Mouse (Mus musculus) kidney, adult 2 months (tissue): ENCODE data around the gene AF067063. TPM values are rescaled to one million over a fixed set of nuclear protein-coding genes. Genes with fewer than 3 reads are reported as not detected.
A peak's percentile ranks its signal among the peaks of the same experiment; 100 is the strongest.

Experiments
- DNase-seq: peaks from one replicate; pipeline ENCODE4 v3.0.0; 2021
- H3K27ac ChIP-seq: fragments of 200-500 bp; 2 replicates; pipeline ENCODE4 v1.5.1; 2012; ENCODE audit warnings: low read depth, low read length, control low read depth, inconsistent platforms; ENCODE audit not compliant: insufficient read depth
- H3K27me3 ChIP-seq: fragments of 200-500 bp; replicated peaks from 2 replicates; pipeline ENCODE4 v1.6.1; 2012; ENCODE audit warnings: mild to moderate bottlenecking, moderate library complexity, low read length, inconsistent platforms; ENCODE audit not compliant: control insufficient read depth, insufficient read depth
- H3K36me3 ChIP-seq: fragments of 200-500 bp; 2 replicates; pipeline ENCODE4 v1.6.1; 2012; ENCODE audit warnings: mild to moderate bottlenecking, moderate library complexity, low read length, inconsistent platforms; ENCODE audit not compliant: control insufficient read depth, insufficient read depth
- H3K4me1 ChIP-seq: fragments of 200-500 bp; 2 replicates; pipeline ENCODE4 v1.6.1; 2011; ENCODE audit warnings: low read length; ENCODE audit not compliant: control insufficient read depth, insufficient read depth
- H3K4me3 ChIP-seq: fragments of 200-500 bp; 2 replicates; pipeline ENCODE4 v1.5.1; 2011; ENCODE audit warnings: mild to moderate bottlenecking, low read depth, low read length, control low read depth; ENCODE audit not compliant: insufficient read depth
- CTCF ChIP-seq: fragments of 200-500 bp; conservative IDR thresholded peaks from 2 replicates; pipeline ENCODE4 v1.5.1; 2011; ENCODE audit warnings: low read depth, mild to moderate bottlenecking, control low read depth, low read length, moderate library complexity, mixed read lengths; ENCODE audit not compliant: insufficient read depth, insufficient read length
- POLR2A ChIP-seq: fragments of 200-500 bp; IDR thresholded peaks from one replicate; pipeline ENCODE4 v1.6.1; 2011; ENCODE audit warnings: low read depth, low read length, control low read depth
- WGBS: fragments of 180-500 bp; shearing (Covaris S2); methylation state at CpG from one replicate; pipeline ENCODE4 v1.1.7; 2018; 5-methylcytosine and 5-hydroxymethylcytosine counted together
- polyA plus RNA-seq: library from polyadenylated mRNA; depleted of rRNA; stranded (reverse); fragments of >200 nt; gene quantifications from 2 replicates; pipeline ENCODE4 v1.2.3, GENCODE M21; 2012; rRNA removed

Gene AF067063
- polyA plus RNA-seq, 1 experiment: not detected

DNA sequence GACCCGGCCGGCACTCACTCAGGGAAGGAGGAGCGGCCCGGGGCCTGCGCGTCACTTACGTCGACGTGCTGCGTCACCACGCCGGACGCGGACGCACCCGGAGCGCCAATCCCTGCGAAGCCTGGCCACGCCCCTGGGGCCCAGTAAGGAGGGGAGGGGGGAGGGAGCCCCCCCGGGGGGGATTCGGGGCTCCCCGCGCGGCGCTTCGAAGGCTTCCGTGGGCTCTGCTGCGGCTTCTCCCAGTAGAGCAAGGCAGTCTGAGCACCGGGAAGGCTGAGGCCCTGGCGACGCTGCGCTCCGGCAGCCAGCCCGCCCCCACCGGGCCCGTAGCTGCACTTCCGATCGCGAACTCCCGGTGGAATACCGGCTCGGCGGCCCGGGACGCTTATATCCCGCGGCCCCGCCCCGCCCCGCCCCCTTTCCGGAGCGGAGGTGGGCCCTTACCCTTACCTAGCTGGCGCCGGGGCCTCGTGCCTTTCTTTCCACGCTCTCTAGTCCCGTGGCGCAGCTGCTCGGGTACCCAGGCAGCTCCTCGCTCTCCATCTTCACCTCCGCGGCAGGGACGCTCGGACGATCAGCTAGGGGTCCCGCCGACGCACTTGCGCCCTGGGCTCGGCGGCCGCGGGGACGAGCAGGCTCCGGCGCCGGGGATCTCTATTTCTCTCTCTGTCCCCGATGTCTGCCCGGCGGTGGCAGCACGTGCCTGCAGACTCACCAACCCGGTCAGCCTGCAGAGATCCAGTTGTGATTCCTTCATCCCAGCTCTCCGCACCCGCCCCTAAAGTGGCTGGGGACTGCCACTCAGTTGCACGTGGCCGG is 39.0 kb downstream of the AF067063 start, which contains the start of gene Zfp131:
Zfp131 (minus strand) TSS at position 129 of the 819 bp plus-strand sequence.
- Histone ChIP-seq H3K27me3 (no peaks in the 10 kb centered on the region), H3K4me3 (peak within 1 kb of the TSS; percentile 95), H3K36me3 (no peaks in the 10 kb centered on the region), H3K4me1 (peaks cover 4% of the 10 kb centered on the region; the same call in 1 of the 2 replicates), H3K27ac (peak within 1 kb of the TSS; percentile 98)
- under 1% methylated on average over 84 of the region's 86 CpGs for WGBS
- no peak for TF ChIP-seq CTCF
- TF ChIP-seq POLR2A: peak; percentile 29
- peak; percentile 97 for DNase-seq

DNA sequence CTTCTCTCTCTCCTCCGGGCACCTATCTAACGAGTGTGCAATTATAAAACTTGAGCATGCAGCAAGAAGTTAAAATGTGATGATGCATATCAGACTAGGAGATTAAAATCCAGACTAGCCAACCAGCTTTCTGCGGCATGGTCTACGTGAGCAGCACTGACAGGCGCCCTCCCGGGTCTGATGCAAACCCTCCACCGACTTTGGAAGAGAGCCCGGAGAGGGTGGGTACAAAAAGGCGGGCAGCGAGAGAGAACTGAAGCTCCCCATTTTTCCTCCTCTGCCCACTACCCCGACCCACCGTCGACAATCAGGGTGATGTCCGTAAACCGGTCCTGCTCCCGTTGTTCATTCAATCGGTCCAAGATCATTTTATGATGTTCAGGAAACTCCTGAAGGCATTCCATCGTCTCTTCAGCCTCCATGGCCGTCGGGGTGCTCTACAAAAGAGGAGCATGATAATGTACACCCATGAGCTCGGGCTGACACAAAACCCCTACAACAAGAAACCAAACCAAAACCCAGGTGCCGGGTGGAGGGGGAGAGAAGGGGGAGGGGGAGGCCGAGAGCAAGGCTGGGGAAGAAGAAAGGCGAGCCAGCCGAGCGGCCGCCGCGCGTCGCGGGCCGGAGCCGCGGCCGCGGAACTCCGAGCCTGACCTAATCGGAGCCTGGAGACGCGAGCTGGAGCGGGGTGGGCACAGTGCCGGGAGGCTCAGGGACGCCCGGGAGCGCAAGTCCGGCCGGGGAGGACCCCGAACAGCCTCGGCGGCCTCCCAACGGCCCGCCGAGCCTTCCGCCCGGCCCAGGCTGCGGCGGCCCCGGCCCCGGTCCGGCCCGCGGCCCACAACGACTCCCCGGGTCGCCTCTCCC is 39.9 kb downstream of the AF067063 start:
- peak overlapping the region; percentile 86 for H3K27ac ChIP-seq
- DNase-seq: peak; percentile 53
- WGBS: under 1% methylated on average over 60 of the region's 66 CpGs
- H3K27me3 ChIP-seq: no peaks in the 10 kb centered on the region
- no peaks in the 10 kb centered on the region for H3K36me3 ChIP-seq
- peaks cover 4% of the 10 kb centered on the region; the same call in 1 of the 2 replicates for H3K4me1 ChIP-seq
- no peak for TF ChIP-seq POLR2A
- TF ChIP-seq CTCF: no peak
- peak overlapping the region; percentile 93 for H3K4me3 ChIP-seq

DNA sequence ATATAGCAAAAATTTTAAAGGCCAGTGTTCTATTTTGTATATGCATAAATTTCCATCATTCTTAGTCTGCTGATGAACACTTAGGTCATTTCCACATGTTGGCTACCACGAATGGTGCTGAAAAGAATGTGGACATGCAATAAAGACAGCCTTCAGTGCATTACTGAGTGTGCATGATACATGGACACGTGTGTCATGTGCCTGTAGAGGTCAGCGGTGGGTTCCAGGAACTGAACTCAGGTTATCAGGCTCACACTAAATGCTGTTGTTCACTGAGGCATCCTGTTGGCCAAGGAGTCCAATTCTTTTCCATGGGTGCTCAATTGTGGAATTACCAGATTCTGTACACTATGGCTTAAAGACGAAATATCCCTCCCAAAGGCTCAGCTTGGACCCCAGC is 46.4 kb downstream of the AF067063 start:
- WGBS: 76% methylated on average over 4 of the region's 4 CpGs
- Histone ChIP-seq H3K27me3 (no peaks in the 10 kb centered on the region), H3K36me3 (peaks cover 2% of the 10 kb centered on the region), H3K27ac (no peak overlapping the region), H3K4me3 (no peak overlapping the region), H3K4me1 (no peaks in the 10 kb centered on the region)
- no peak for TF ChIP-seq POLR2A
- no peak for TF ChIP-seq CTCF
- DNase-seq: no peak

Other genes with a start within 250 kb of the AF067063 start
- gene Ccl28, start 206.4 kb downstream of the AF067063 start, polyA plus RNA-seq: 2.3 and 3.2 TPM in 2 replicates
- gene Hmgcs1, start 139.8 kb downstream of the AF067063 start, polyA plus RNA-seq: 67.5 and 86.3 TPM in 2 replicates
- 0.88 and 1.0 TPM in 2 replicates for gene Nim1k, start 74.3 kb downstream of the AF067063 start, polyA plus RNA-seq
- gene Zfp131, start 39.3 kb downstream of the AF067063 start, polyA plus RNA-seq: 4.7 and 5.5 TPM in 2 replicates
- gene D13Ertd608e, start 5.8 kb upstream of the AF067063 start, polyA plus RNA-seq: not detected in 2 replicates
- gene Tcstv1, start 64.6 kb upstream of the AF067063 start, polyA plus RNA-seq: not detected in 2 replicates
- not detected in 2 replicates for gene Gm21761, start 99.1 kb upstream of the AF067063 start, polyA plus RNA-seq
- not detected in 2 replicates for gene B020031M17Rik, start 120.6 kb upstream of the AF067063 start, polyA plus RNA-seq
- not detected in 2 replicates for gene Gm36079, start 196.8 kb upstream of the AF067063 start, polyA plus RNA-seq
- gene Gm21188, start 222.0 kb upstream of the AF067063 start, polyA plus RNA-seq: 0.19 and 0.80 TPM in 2 replicates